Mouse (Mus musculus) liver, embryonic 16.5 days (tissue): Measurements from ENCODE around the gene Prkra. TPM values are rescaled to one million over a fixed set of nuclear protein-coding genes. Genes with fewer than 3 reads are reported as not detected.
"Not testable (repeated sequence)": the region's sequence is repeated elsewhere in the genome, so short reads cannot be mapped to it uniquely, and the experiment has no call there.

ENCODE experiments used
- ATAC-seq: fragments of 200-750 bp; cut with Nextera tagmentation; 2 replicates; pipeline ENCODE4 v1.8.0; 2017; ENCODE audit warnings: low read depth, mild to moderate bottlenecking, moderate number of reproducible peaks, moderate library complexity
- H3K27ac ChIP-seq: fragments of 300-500 bp; sonication (generic); 2 replicates; pipeline ENCODE4 v1.5.1; 2014; ENCODE audit warnings: mild to moderate bottlenecking, low read length
- H3K27me3 ChIP-seq: fragments of 300-500 bp; sonication (generic); 2 replicates; pipeline ENCODE4 v1.6.1; 2014; ENCODE audit warnings: low read depth, low read length, mixed read lengths; ENCODE audit not compliant: control insufficient read depth, insufficient read depth
- H3K36me3 ChIP-seq: fragments of 300-500 bp; sonication (generic); 2 replicates; pipeline ENCODE4 v1.6.1; 2014; ENCODE audit warnings: mild to moderate bottlenecking; ENCODE audit not compliant: control insufficient read depth, insufficient read depth
- H3K4me1 ChIP-seq: fragments of 300-500 bp; sonication (generic); 2 replicates; pipeline ENCODE4 v1.6.1; 2014; ENCODE audit warnings: low read depth, low read length, mixed read lengths; ENCODE audit not compliant: control insufficient read depth
- H3K4me2 ChIP-seq: fragments of 300-500 bp; sonication (generic); 2 replicates; pipeline ENCODE4 v1.6.1; 2014; ENCODE audit warnings: low read depth, low read length, mixed read lengths
- H3K4me3 ChIP-seq: fragments of 300-500 bp; sonication (generic); 2 replicates; pipeline ENCODE4 v1.5.1; 2014; ENCODE audit warnings: low read depth, mild to moderate bottlenecking, low read length
- H3K9ac ChIP-seq: fragments of 300-500 bp; sonication (generic); 2 replicates; pipeline ENCODE4 v1.6.1; 2014; ENCODE audit warnings: low read depth, low read length
- H3K9me3 ChIP-seq: fragments of 300-500 bp; sonication (generic); replicated peaks from 2 replicates; pipeline ENCODE4 v1.6.1; 2016; ENCODE audit warnings: low read length; ENCODE audit not compliant: control insufficient read depth
- WGBS: fragments of 180-500 bp; shearing (Covaris S2); extraction: QIAGEN DNeasy Blood & Tissue Kit; methylation state at CpG from one replicate; pipeline ENCODE4 v1.1.7; 2014; ENCODE audit not compliant: insufficient replicate concordance; 5-methylcytosine and 5-hydroxymethylcytosine counted together
- polyA plus RNA-seq: library from polyadenylated mRNA; unstranded; fragments of >200 nt; fragmentation: Nextera tagmentation; extraction: Ambion mirVana; gene quantifications from 2 replicates; pipeline ENCODE4 v1.2.1, GENCODE M21; 2015

The Prkra gene
- polyA plus RNA-seq, 1 experiment from 2014 or later: 6.9 TPM

- peak overlapping the region; percentile 75 for H3K4me3 ChIP-seq
- H3K4me1 ChIP-seq: peaks cover 14% of the 10 kb centered on the region
- no peaks in the 10 kb centered on the region for H3K27me3 ChIP-seq
- no peaks in the 10 kb centered on the region for H3K36me3 ChIP-seq
- no peaks in the 10 kb centered on the region for H3K9me3 ChIP-seq
- peak overlapping the region; percentile 94 for H3K4me2 ChIP-seq
- H3K27ac ChIP-seq: peak overlapping the region; percentile 78; the same call in 1 of the 2 replicates
- ATAC-seq: peak; percentile 11
- peak overlapping the region; percentile 71 for H3K9ac ChIP-seq
- 2% methylated on average over 31 of the region's 32 CpGs for WGBS
These were observed 360 bp downstream of the Prkra start for GRCm38 (mm10) chr2:76647441-76647869.

- Histone ChIP-seq H3K4me1 (peaks cover 12% of the 10 kb centered on the region), H3K27me3 (no peaks in the 10 kb centered on the region), H3K4me2 (no peak overlapping the region), H3K36me3 (no peaks in the 10 kb centered on the region), H3K9ac (no peak overlapping the region), H3K4me3 (no peak overlapping the region), H3K27ac (no peak overlapping the region), H3K9me3 (no peaks in the 10 kb centered on the region)
- no peak for ATAC-seq
These were observed 4.0 kb downstream of the Prkra start for GRCm38 (mm10) chr2:76643801-76644200.

GRCm38 (mm10) chr2:76639637-76640036 lies 8.2 kb downstream of the Prkra start:
- H3K27ac ChIP-seq: no peak overlapping the region
- H3K27me3 ChIP-seq: no peaks in the 10 kb centered on the region
- no peaks in the 10 kb centered on the region for H3K4me1 ChIP-seq
- no peaks in the 10 kb centered on the region for H3K9me3 ChIP-seq
- H3K4me3 ChIP-seq: no peak overlapping the region
- 77% methylated on average over 2 of the region's 2 CpGs for WGBS
- H3K9ac ChIP-seq: no peak overlapping the region
- H3K4me2 ChIP-seq: no peak overlapping the region
- no peaks in the 10 kb centered on the region; the same call in 1 of the 2 replicates for H3K36me3 ChIP-seq
- no peak for ATAC-seq

- H3K27ac ChIP-seq: no peak overlapping the region
- no peaks in the 10 kb centered on the region for H3K4me1 ChIP-seq
- no peak overlapping the region for H3K4me3 ChIP-seq
- no peak overlapping the region for H3K9ac ChIP-seq
- H3K27me3 ChIP-seq: no peaks in the 10 kb centered on the region
- no peak for ATAC-seq
- H3K9me3 ChIP-seq: no peaks in the 10 kb centered on the region
- peaks cover 3% of the 10 kb centered on the region; the same call in 1 of the 2 replicates for H3K36me3 ChIP-seq
- no peak overlapping the region for H3K4me2 ChIP-seq
- 76% methylated on average over 4 of the region's 4 CpGs for WGBS
These were observed 16.2 kb downstream of the Prkra start for GRCm38 (mm10) chr2:76631600-76631999.

GRCm38 (mm10) chr2:76630293-76630692 lies 17.5 kb downstream of the Prkra start:
- Histone ChIP-seq H3K27ac (no peak overlapping the region), H3K9ac (no peak overlapping the region), H3K36me3 (peaks cover 3% of the 10 kb centered on the region; the same call in 1 of the 2 replicates), H3K4me2 (no peak overlapping the region), H3K27me3 (no peaks in the 10 kb centered on the region), H3K4me3 (no peak overlapping the region), H3K4me1 (no peaks in the 10 kb centered on the region), H3K9me3 (no peaks in the 10 kb centered on the region)
- no peak for ATAC-seq
- WGBS: 70% methylated on average over 12 of the region's 12 CpGs

GRCm38 (mm10) chr2:76622316-76622715 lies 25.5 kb downstream of the Prkra start:
- not testable (repeated sequence) for H3K36me3 ChIP-seq, H3K9ac ChIP-seq, H3K27ac ChIP-seq

GRCm38 (mm10) chr2:76621724-76622123 lies 26.1 kb downstream of the Prkra start:
- no peaks in the 10 kb centered on the region for H3K27me3 ChIP-seq
- 54% methylated on average over 1 of the region's 1 CpGs for WGBS
- no peak for ATAC-seq
- H3K4me1 ChIP-seq: no peaks in the 10 kb centered on the region
- no peak overlapping the region for H3K9ac ChIP-seq
- no peaks in the 10 kb centered on the region for H3K9me3 ChIP-seq
- H3K27ac ChIP-seq: no peak overlapping the region
- no peak overlapping the region for H3K4me3 ChIP-seq
- no peak overlapping the region for H3K4me2 ChIP-seq
- H3K36me3 ChIP-seq: no peaks in the 10 kb centered on the region

More at GRCm38 (mm10) chr2:76622316-76622715, 25.5 kb downstream of the Prkra start:
- H3K27me3 ChIP-seq, H3K9me3 ChIP-seq, H3K4me2 ChIP-seq, ATAC-seq, H3K4me3 ChIP-seq, H3K4me1 ChIP-seq: not testable (repeated sequence)
- 40% methylated on average over 2 of the region's 2 CpGs for WGBS

GRCm38 (mm10) chr2:76620188-76620587 lies 27.6 kb downstream of the Prkra start:
- Histone ChIP-seq H3K4me1 (no peaks in the 10 kb centered on the region), H3K9me3 (no peaks in the 10 kb centered on the region), H3K4me2 (no peak overlapping the region), H3K27ac (no peak overlapping the region), H3K27me3 (no peaks in the 10 kb centered on the region), H3K9ac (no peak overlapping the region), H3K4me3 (no peak overlapping the region), H3K36me3 (no peaks in the 10 kb centered on the region)
- no peak for ATAC-seq
- WGBS: 49% methylated on average over 5 of the region's 5 CpGs

- Histone ChIP-seq H3K9me3 (no peaks in the 10 kb centered on the region), H3K27ac (no peak overlapping the region), H3K27me3 (no peaks in the 10 kb centered on the region), H3K4me1 (no peaks in the 10 kb centered on the region), H3K4me2 (no peak overlapping the region), H3K9ac (no peak overlapping the region), H3K4me3 (no peak overlapping the region), H3K36me3 (no peaks in the 10 kb centered on the region)
- no peak for ATAC-seq
- WGBS: 17% methylated on average over 1 of the region's 1 CpGs
These were observed 29.7 kb downstream of the Prkra start for GRCm38 (mm10) chr2:76618078-76618477.
